Mouse (Mus musculus) 3T3-L1 (cell line): ENCODE data around the gene A730015C16Rik.

Source experiments
- DNase-seq: peaks from one replicate; pipeline ENCODE4 v3.0.0-alpha.2; 2015; ENCODE audit warnings: low read depth, low spot score

A730015C16Rik gene

GRCm38 (mm10) chr4:108830698-108831097, 17.7 kb downstream of the A730015C16Rik start:
- DNase-seq: peak; percentile 80

GRCm38 (mm10) chr4:108826643-108827042, 21.8 kb downstream of the A730015C16Rik start:
- DNase-seq: no peak

- DNase-seq: no peak
These were observed 22.3 kb downstream of the A730015C16Rik start for GRCm38 (mm10) chr4:108826096-108826495.

- no peak for DNase-seq
These were observed 22.7 kb downstream of the A730015C16Rik start for GRCm38 (mm10) chr4:108825677-108826076.

GRCm38 (mm10) chr4:108811550-108811949, 36.9 kb downstream of the A730015C16Rik start:
- DNase-seq: no peak

GRCm38 (mm10) chr4:108811142-108811541, 37.3 kb downstream of the A730015C16Rik start:
- DNase-seq: no peak

- DNase-seq: no peak
These were observed 44.9 kb downstream of the A730015C16Rik start for GRCm38 (mm10) chr4:108803535-108803934.

- peak; percentile 87 for DNase-seq
These were observed 50.2 kb downstream of the A730015C16Rik start for GRCm38 (mm10) chr4:108798083-108798830.
